Mouse (Mus musculus): ENCODE measurements around the gene Nek6. TPM values are rescaled to one million over a fixed set of nuclear protein-coding genes. Genes with fewer than 3 reads are reported as not detected.

Nek6 gene
- polyA plus RNA-seq (2015; fragmentation: Nextera tagmentation; extraction: Ambion mirVana), result 179 and 181 TPM in 2 replicates

DNA sequence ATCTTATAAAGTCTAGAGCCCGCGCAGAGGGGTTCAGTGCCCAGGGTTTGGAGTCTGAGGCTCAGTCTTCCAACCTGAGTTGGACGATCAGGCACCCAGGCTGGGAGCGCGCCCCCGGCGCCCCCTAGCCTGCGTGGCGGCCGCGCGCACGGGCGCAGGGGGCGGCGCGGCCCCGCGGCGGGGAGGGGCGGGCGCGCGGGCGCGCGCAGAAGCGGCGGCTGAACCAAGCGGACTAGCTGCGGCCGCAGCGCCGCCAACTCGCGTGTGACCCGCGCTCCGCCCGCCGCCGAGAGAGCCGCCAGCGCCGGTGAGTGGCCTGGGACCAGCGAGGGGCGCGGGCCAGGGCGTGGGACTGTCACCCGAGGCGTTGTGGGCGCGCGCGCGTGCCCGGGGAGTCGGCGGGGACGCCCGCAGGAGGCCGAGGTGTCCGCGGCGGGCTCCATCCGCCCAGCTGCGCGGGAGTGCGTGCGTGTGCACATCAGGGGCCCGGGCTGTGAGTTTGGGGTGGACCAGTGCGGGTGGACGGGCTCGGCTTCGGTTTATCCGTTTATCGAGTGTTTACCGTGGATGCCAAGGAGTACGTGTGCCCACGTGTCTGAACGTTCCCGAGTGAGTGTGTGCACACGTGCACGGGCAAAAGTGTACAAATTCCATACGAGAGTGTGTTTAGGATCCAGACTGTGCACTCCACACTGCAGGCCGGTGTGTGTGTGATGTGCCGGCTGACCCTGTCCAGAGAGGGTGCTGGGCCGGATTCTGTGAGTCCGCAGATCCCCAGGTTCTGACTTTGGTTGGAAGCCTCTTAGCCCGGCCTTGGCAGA, at the start of gene Nek6:
Gene Nek6, plus strand, starts transcription at position 157 of the 821 bp plus-strand sequence.
- H3K4me3 ChIP-seq, result peak within 1 kb of the TSS; percentile 83
- no peaks in the 10 kb centered on the region for H3K9me3 ChIP-seq
- WGBS, result under 1% methylated on average over 62 of the region's 90 CpGs
- peaks cover 7% of the 10 kb centered on the region; the same call in 1 of the 2 replicates for H3K36me3 ChIP-seq
- no peaks in the 10 kb centered on the region for H3K27me3 ChIP-seq
- ATAC-seq (ENCODE audit: low FRiP score, low read depth), result peak; percentile 80
- peak within 1 kb of the TSS; percentile 97 for H3K27ac ChIP-seq
- H3K4me2 ChIP-seq (replicated peaks), result peak within 1 kb of the TSS; percentile 82
- H3K9ac ChIP-seq, result peak within 1 kb of the TSS; percentile 95
- H3K4me1 ChIP-seq, result peaks cover 40% of the 10 kb centered on the region

DNA sequence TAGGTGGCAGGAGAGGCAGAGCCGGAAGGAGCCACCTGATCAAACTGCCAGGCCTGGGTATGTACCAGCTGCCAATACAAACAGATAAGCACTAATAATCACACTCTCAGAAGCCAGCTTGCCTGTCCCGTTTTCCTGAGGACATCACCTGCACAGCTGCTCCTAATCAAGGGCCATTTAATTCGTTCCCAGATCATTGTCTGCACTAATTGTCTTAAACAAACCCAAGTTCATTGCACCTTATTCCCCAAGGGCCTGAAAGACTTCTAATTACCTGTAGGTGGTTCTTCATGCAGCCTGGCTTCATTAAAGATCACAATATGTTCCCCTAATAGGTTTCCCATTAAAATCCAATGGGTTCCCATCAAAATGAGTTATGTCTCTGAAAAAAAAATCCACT, 49.1 kb upstream of the Nek6 start:
- ATAC-seq (ENCODE audit: low FRiP score, low read depth), result no peak
- WGBS, result 50% methylated on average over 3 of the region's 3 CpGs
- no peaks in the 10 kb centered on the region for H3K27me3 ChIP-seq
- no peak overlapping the region for H3K9ac ChIP-seq
- no peak overlapping the region for H3K4me3 ChIP-seq
- peaks cover 21% of the 10 kb centered on the region for H3K4me1 ChIP-seq
- no peak overlapping the region for H3K27ac ChIP-seq
- no peak overlapping the region for H3K4me2 ChIP-seq (replicated peaks)
- no peaks in the 10 kb centered on the region for H3K9me3 ChIP-seq
- no peaks in the 10 kb centered on the region for H3K36me3 ChIP-seq

DNA sequence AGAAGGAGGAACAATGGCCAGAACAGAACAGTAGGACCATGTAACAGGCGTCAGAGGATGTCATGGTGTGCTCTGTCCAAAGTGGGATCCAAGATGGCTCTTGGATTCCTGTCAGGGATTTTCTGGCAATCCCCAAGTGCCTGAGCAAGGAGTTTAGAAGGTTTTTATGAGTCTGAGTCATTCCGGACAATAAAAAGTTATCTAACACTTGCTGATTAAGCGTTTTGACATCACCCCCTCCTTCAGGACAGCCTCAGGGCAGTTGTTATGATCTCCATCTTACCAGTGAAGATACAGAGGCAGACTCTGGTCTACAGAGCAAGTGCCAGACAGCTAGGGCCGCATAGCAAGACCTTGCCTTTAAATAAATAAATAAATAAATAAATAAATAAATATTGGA, 42.6 kb upstream of the Nek6 start:
- no peak overlapping the region for H3K27ac ChIP-seq
- ATAC-seq (ENCODE audit: low FRiP score, low read depth), result no peak
- no peak overlapping the region for H3K4me2 ChIP-seq (replicated peaks)
- no peaks in the 10 kb centered on the region for H3K9me3 ChIP-seq
- H3K4me3 ChIP-seq, result no peak overlapping the region
- H3K27me3 ChIP-seq, result no peaks in the 10 kb centered on the region
- H3K4me1 ChIP-seq, result no peaks in the 10 kb centered on the region
- no peak overlapping the region for H3K9ac ChIP-seq
- H3K36me3 ChIP-seq, result no peaks in the 10 kb centered on the region
- 71% methylated on average over 4 of the region's 4 CpGs for WGBS

GRCm38 (mm10) chr2:38471745-38472144, 39.7 kb upstream of the Nek6 start:
- WGBS, result 80% methylated on average over 5 of the region's 5 CpGs
- Histone ChIP-seq H3K27ac (no peak overlapping the region), H3K4me1 (no peaks in the 10 kb centered on the region), H3K9me3 (no peaks in the 10 kb centered on the region), H3K4me3 (no peak overlapping the region), H3K27me3 (no peaks in the 10 kb centered on the region), H3K36me3 (no peaks in the 10 kb centered on the region), H3K9ac (no peak overlapping the region), H3K4me2 (replicated peaks) (no peak overlapping the region)
- no peak for ATAC-seq (ENCODE audit: low FRiP score, low read depth)

DNA sequence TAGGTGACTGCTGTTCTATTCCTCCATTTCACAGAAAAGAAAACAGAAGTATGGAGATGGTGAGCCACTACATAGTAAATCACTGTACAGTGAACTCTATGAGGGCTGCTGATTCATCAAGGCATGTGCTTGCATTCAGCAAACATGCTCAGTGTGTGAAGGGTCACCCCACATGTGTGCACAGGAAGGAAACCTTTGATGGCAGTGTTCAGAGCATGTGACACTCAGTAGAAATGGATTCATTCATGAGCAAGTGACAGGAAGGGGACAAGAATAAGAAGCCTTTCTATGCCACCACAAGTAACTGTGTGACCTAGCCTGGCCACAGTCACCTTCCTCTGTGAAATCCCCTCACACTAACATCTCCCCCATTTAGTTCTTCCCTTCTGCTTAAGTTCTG, 38.6 kb upstream of the Nek6 start:
- H3K36me3 ChIP-seq, result no peaks in the 10 kb centered on the region
- H3K4me1 ChIP-seq, result no peaks in the 10 kb centered on the region
- no peak overlapping the region for H3K4me3 ChIP-seq
- no peak for ATAC-seq (ENCODE audit: low FRiP score, low read depth)
- no peak overlapping the region for H3K27ac ChIP-seq
- H3K9me3 ChIP-seq, result no peaks in the 10 kb centered on the region
- no peaks in the 10 kb centered on the region for H3K27me3 ChIP-seq
- H3K4me2 ChIP-seq (replicated peaks), result no peak overlapping the region
- H3K9ac ChIP-seq, result no peak overlapping the region

DNA sequence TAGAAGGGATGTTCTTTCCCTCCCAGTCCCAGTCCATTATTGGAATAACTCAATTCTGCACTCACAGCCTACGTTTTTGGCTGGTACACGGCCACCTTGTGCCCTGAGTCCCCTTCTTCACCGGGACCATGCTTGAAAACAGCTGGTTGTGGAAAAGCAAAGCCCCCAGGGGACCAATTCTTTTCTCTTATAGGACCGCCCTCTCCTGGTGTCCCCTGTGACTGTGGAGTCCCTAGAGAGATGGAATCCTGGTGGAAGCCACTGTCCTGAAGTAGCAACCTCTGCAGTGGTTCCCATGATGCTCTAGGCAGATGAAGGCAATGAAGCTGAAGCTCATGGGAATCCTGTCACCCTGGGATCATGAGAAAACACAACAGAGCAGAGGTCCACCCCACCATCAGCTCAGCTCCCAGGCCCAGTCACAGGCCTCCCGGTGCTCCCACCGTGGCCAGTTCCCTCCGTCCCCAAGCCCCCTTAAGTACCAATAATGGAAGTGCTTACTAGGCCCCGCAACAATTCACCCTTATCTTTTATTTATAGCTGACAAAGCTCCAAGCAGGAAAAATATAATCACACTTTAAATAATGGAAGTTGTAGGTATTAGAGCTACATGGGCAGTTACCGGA, 34.5 kb upstream of the Nek6 start:
- 78% methylated on average over 9 of the region's 9 CpGs for WGBS
- Histone ChIP-seq H3K4me3 (no peak overlapping the region), H3K4me1 (no peaks in the 10 kb centered on the region), H3K27ac (no peak overlapping the region), H3K4me2 (replicated peaks) (no peak overlapping the region), H3K9me3 (no peaks in the 10 kb centered on the region), H3K9ac (no peak overlapping the region), H3K27me3 (no peaks in the 10 kb centered on the region), H3K36me3 (no peaks in the 10 kb centered on the region)
- ATAC-seq (ENCODE audit: low FRiP score, low read depth), result no peak

DNA sequence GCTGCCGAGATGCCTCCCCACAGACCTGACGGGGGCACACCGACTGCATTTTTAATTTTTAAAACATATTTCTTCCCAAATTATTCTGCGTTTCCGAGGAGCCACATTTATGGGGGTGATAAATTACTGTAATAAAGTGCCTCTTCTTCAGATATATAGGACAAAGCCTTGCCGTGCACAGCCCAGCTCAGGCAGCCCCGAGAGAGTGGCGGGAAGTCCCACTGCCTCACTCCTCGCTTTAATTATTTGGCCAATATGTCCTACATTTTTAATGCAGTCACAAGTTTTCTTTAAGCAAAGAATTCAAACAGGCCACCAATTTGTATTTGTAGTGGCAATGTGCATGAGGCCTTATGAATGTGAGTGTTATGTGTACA, 34.0 kb upstream of the Nek6 start:
- Histone ChIP-seq H3K9me3 (no peaks in the 10 kb centered on the region), H3K4me1 (no peaks in the 10 kb centered on the region), H3K4me3 (no peak overlapping the region), H3K27ac (no peak overlapping the region), H3K4me2 (replicated peaks) (no peak overlapping the region), H3K9ac (no peak overlapping the region), H3K36me3 (no peaks in the 10 kb centered on the region), H3K27me3 (no peaks in the 10 kb centered on the region)
- ATAC-seq (ENCODE audit: low FRiP score, low read depth), result no peak
- 85% methylated on average over 9 of the region's 9 CpGs for WGBS

DNA sequence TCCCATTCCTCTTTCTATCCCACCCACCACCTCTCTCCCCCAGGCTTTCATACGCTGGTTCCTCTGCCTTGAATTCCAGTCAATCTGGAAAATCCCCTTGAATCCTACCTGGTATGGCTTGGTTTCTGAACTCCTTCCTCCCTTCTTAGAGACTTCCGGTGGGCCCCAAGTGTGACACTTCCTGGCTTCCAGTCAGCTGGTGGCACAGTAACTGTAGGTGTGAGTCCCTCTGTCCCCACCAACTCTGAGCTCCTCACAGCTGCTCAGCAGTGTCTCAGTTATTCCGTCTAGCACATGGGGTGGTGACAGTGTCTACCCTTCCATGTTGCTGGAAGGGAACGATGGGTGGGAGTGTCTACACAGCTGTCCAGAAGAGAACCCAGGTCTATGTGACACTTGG, 32.8 kb upstream of the Nek6 start:
- no peaks in the 10 kb centered on the region for H3K36me3 ChIP-seq
- no peak overlapping the region for H3K4me3 ChIP-seq
- 86% methylated on average over 4 of the region's 4 CpGs for WGBS
- no peak overlapping the region for H3K4me2 ChIP-seq (replicated peaks)
- H3K4me1 ChIP-seq, result 0 out of 2 replicates have a peak, but pooled peaks cover under 1% of the 10 kb centered on the region
- no peaks in the 10 kb centered on the region for H3K27me3 ChIP-seq
- no peak overlapping the region for H3K9ac ChIP-seq
- H3K9me3 ChIP-seq, result no peaks in the 10 kb centered on the region
- no peak overlapping the region for H3K27ac ChIP-seq
- ATAC-seq (ENCODE audit: low FRiP score, low read depth), result no peak

DNA sequence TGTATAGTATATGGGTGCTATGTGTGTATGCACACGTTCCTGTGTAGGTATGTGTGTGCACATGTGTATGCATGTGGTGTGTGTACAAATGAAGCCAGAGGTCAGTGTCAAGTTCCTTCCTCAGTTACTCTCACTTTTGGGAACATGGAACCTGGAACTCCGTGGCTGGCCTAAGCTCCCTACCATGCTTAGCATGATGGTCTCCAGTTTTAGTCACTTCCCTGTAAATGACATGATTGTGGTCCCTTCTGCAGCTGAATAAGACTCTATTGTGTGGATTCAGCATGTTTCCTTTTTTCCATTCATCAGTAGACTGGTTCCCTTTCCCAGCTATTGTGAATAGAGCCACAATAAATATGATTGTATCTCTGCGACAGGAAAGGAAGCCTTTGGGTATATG, 31.9 kb upstream of the Nek6 start:
- H3K4me2 ChIP-seq (replicated peaks), result no peak overlapping the region
- H3K4me1 ChIP-seq, result peaks cover 9% of the 10 kb centered on the region; the same call in 1 of the 2 replicates
- no peak overlapping the region for H3K27ac ChIP-seq
- H3K4me3 ChIP-seq, result no peak overlapping the region
- H3K9ac ChIP-seq, result no peak overlapping the region
- WGBS, result 82% methylated on average over 3 of the region's 3 CpGs
- no peaks in the 10 kb centered on the region for H3K36me3 ChIP-seq
- no peaks in the 10 kb centered on the region for H3K9me3 ChIP-seq
- ATAC-seq (ENCODE audit: low FRiP score, low read depth), result no peak
- H3K27me3 ChIP-seq, result no peaks in the 10 kb centered on the region

DNA sequence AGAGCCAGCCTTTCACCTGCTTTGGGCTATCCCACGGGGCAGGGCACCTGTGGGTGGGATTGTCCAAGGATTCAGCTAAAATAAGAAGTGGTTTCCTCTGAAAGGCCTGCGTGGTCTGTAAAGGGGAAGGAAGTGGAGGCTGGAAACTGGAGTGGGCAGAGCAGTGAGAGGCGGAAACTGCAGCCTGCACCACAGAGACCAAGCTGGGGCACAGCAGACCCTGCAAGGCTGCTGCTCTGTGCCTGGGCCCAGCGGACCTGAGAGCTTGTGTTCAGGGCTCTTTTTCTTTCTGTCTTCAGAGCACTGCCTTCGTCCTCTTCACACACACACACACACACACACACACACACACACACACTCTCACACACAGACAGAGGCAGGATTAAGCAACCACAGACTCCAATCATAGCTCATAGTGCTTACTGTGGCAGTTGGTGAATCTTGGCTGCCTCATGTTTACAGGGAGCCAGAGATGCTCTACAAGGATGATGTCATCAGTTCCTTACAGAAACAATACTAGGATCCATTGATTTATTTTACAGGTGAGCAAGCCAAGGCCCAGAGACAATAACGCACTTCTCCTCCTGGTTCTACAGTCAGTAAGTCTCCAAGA, 30.2 kb upstream of the Nek6 start:
- 83% methylated on average over 6 of the region's 6 CpGs for WGBS
- Histone ChIP-seq H3K4me3 (no peak overlapping the region), H3K9me3 (no peaks in the 10 kb centered on the region), H3K4me1 (peaks cover 20% of the 10 kb centered on the region; the same call in 1 of the 2 replicates), H3K27me3 (no peaks in the 10 kb centered on the region), H3K4me2 (replicated peaks) (no peak overlapping the region), H3K27ac (no peak overlapping the region), H3K9ac (no peak overlapping the region), H3K36me3 (no peaks in the 10 kb centered on the region)
- ATAC-seq (ENCODE audit: low FRiP score, low read depth), result no peak

- peaks cover 20% of the 10 kb centered on the region; the same call in 1 of the 2 replicates for H3K4me1 ChIP-seq
- no peaks in the 10 kb centered on the region for H3K27me3 ChIP-seq
- H3K9ac ChIP-seq, result no peak overlapping the region
- H3K36me3 ChIP-seq, result no peaks in the 10 kb centered on the region
- H3K9me3 ChIP-seq, result no peaks in the 10 kb centered on the region
- no peak overlapping the region for H3K4me2 ChIP-seq (replicated peaks)
- 92% methylated on average over 3 of the region's 3 CpGs for WGBS
- H3K4me3 ChIP-seq, result no peak overlapping the region
- no peak overlapping the region for H3K27ac ChIP-seq
- ATAC-seq (ENCODE audit: low FRiP score, low read depth), result no peak
These were observed 29.3 kb upstream of the Nek6 start for GRCm38 (mm10) chr2:38482122-38482521.

- WGBS, result 85% methylated on average over 7 of the region's 7 CpGs
- Histone ChIP-seq H3K9ac (no peak overlapping the region), H3K4me2 (replicated peaks) (no peak overlapping the region), H3K36me3 (no peaks in the 10 kb centered on the region), H3K4me1 (peaks cover 20% of the 10 kb centered on the region; the same call in 1 of the 2 replicates), H3K27ac (no peak overlapping the region), H3K9me3 (no peaks in the 10 kb centered on the region), H3K27me3 (no peaks in the 10 kb centered on the region), H3K4me3 (no peak overlapping the region)
- no peak for ATAC-seq (ENCODE audit: low FRiP score, low read depth)
These were observed 28.3 kb upstream of the Nek6 start for GRCm38 (mm10) chr2:38483058-38483704.

All from limb, embryonic 13.5 days (tissue).